ENCODE assay signal across 11 mouse cellular contexts in genomic region chr5:5372354-5372753, GRCm38 (mm10). TPM values are rescaled to one million over a fixed set of nuclear protein-coding genes. Genes with fewer than 3 reads are reported as not detected.
DNase-seq lines count a peak whose midpoint lies in the region; ATAC-seq lines count a peak whose summit lies in the region.
"Had no signal": no experiment of that assay in that cellular context is flagged by ENCODE, and none has a peak within 500 bp of the region (broad histone marks: within the 10 kb centered on the region; RNA-seq: fewer than 3 reads in every experiment).

No protein-coding gene starts in this region.

- H3K4me3 ChIP-seq in forebrain, embryonic 11.5 days (ENCODE audit: low read depth, low read length), result no peak overlapping the region
- no peak overlapping the region for H3K4me3 ChIP-seq in forebrain, embryonic 10.5 days
- no peak overlapping the region for H3K4me3 ChIP-seq in limb, embryonic 12.5 days (replicated peaks)
- no peak overlapping the region for H3K4me3 ChIP-seq in limb, embryonic 10.5 days
- no peak overlapping the region for H3K4me3 ChIP-seq in hindbrain, embryonic 15.5 days
- H3K4me3 ChIP-seq: megakaryocyte, embryonic 14.5 days had no signal

- peaks cover 7% of the 10 kb centered on the region; the same call in 1 of the 2 replicates for H3K4me1 ChIP-seq in forebrain, embryonic 11.5 days (replicated peaks; ENCODE audit: control insufficient read depth, insufficient read depth, low read length)
- peaks cover 24% of the 10 kb centered on the region for H3K4me1 ChIP-seq in forebrain, embryonic 10.5 days
- peaks cover 23% of the 10 kb centered on the region for H3K4me1 ChIP-seq in limb, embryonic 12.5 days (replicated peaks)
- H3K4me1 ChIP-seq in limb, embryonic 10.5 days, result peaks cover 10% of the 10 kb centered on the region; the same call in 1 of the 2 replicates
- H3K4me1 ChIP-seq in hindbrain, embryonic 15.5 days (replicated peaks), result peaks cover 9% of the 10 kb centered on the region

- no peak overlapping the region for H3K27ac ChIP-seq in forebrain, embryonic 11.5 days (ENCODE audit: low read depth, low read length)
- no peak overlapping the region for H3K27ac ChIP-seq in forebrain, embryonic 10.5 days
- no peak overlapping the region for H3K27ac ChIP-seq in limb, embryonic 12.5 days
- no peak overlapping the region for H3K27ac ChIP-seq in limb, embryonic 10.5 days
- no peak overlapping the region for H3K27ac ChIP-seq in hindbrain, embryonic 15.5 days (replicated peaks)

- DNase-seq in forebrain, embryonic 11.5 days (ENCODE audit: low spot score), result no peak
- DNase-seq in forebrain, embryonic 10.5 days (ENCODE audit: extremely low spot score, low spot score), result no peak
- no peak for DNase-seq in limb, embryonic 10.5 days (ENCODE audit: low spot score)
- peak; percentile 27 for DNase-seq in cerebellum, adult 9-10 months
- DNase-seq in spleen, postnatal 4 days (ENCODE audit: low spot score in 2 of 2), result no peak
- DNase-seq in layer of hippocampus, postnatal 25 days (ENCODE audit: extremely low spot score in 1 of 2, low spot score in 1 of 2), result no peak

- H3K27me3 ChIP-seq in forebrain, embryonic 11.5 days (ENCODE audit: control insufficient read depth, insufficient read depth, low read length), result no peaks in the 10 kb centered on the region
- H3K27me3 ChIP-seq in forebrain, embryonic 10.5 days (ENCODE audit: poor library complexity, severe bottlenecking), result no peaks in the 10 kb centered on the region
- H3K27me3 ChIP-seq in limb, embryonic 12.5 days, result no peaks in the 10 kb centered on the region
- no peaks in the 10 kb centered on the region for H3K27me3 ChIP-seq in limb, embryonic 10.5 days (ENCODE audit: low read depth, poor library complexity, severe bottlenecking)
- H3K27me3 ChIP-seq in hindbrain, embryonic 15.5 days, result no peaks in the 10 kb centered on the region

- no peaks in the 10 kb centered on the region for H3K9me3 ChIP-seq in forebrain, embryonic 11.5 days (ENCODE audit: control insufficient read depth, low read length)
- no peaks in the 10 kb centered on the region for H3K9me3 ChIP-seq in forebrain, embryonic 10.5 days
- no peaks in the 10 kb centered on the region for H3K9me3 ChIP-seq in limb, embryonic 12.5 days
- no peaks in the 10 kb centered on the region for H3K9me3 ChIP-seq in limb, embryonic 10.5 days (replicated peaks)
- no peaks in the 10 kb centered on the region for H3K9me3 ChIP-seq in hindbrain, embryonic 15.5 days
- H3K9me3 ChIP-seq: G1E; megakaryocyte, embryonic 14.5 days had no signal

- no peaks in the 10 kb centered on the region for H3K36me3 ChIP-seq in forebrain, embryonic 11.5 days (ENCODE audit: control insufficient read depth, insufficient read depth, low read length)
- H3K36me3 ChIP-seq in forebrain, embryonic 10.5 days (replicated peaks), result no peaks in the 10 kb centered on the region; the same call in 1 of the 2 replicates
- no peaks in the 10 kb centered on the region for H3K36me3 ChIP-seq in limb, embryonic 12.5 days
- peaks cover 13% of the 10 kb centered on the region; the same call in 1 of the 2 replicates for H3K36me3 ChIP-seq in limb, embryonic 10.5 days
- no peaks in the 10 kb centered on the region for H3K36me3 ChIP-seq in hindbrain, embryonic 15.5 days
- H3K36me3 ChIP-seq: G1E had no signal

- WGBS in forebrain, embryonic 11.5 days, result 87% methylated on average over 3 of the region's 3 CpGs
- 85% methylated on average over 3 of the region's 3 CpGs for WGBS in forebrain, embryonic 10.5 days
- WGBS in limb, embryonic 12.5 days, result 55% methylated on average over 3 of the region's 3 CpGs
- WGBS in limb, embryonic 10.5 days, result 76% methylated on average over 3 of the region's 3 CpGs
- WGBS in hindbrain, embryonic 15.5 days, result 59% methylated on average over 3 of the region's 3 CpGs

- no peak overlapping the region for H3K9ac ChIP-seq in forebrain, embryonic 11.5 days (ENCODE audit: low read length)
- H3K9ac ChIP-seq in limb, embryonic 12.5 days (replicated peaks), result no peak overlapping the region
- no peak overlapping the region for H3K9ac ChIP-seq in hindbrain, embryonic 15.5 days

- no peak overlapping the region for H3K4me2 ChIP-seq in forebrain, embryonic 11.5 days (ENCODE audit: low read depth, low read length, severe bottlenecking)
- H3K4me2 ChIP-seq in limb, embryonic 12.5 days, result no peak overlapping the region
- H3K4me2 ChIP-seq in hindbrain, embryonic 15.5 days, result no peak overlapping the region

- peak; percentile 47; the same call in 1 of the 2 replicates for ATAC-seq in forebrain, embryonic 11.5 days (replicated peaks; ENCODE audit: low FRiP score)
- peak; percentile 45; the same call in 1 of the 2 replicates for ATAC-seq in limb, embryonic 12.5 days (ENCODE audit: insufficient number of reproducible peaks, insufficient read depth, low FRiP score, low TSS enrichment, low read depth)
- peak; percentile 75 for ATAC-seq in hindbrain, embryonic 15.5 days (ENCODE audit: low FRiP score, low read depth)
- ATAC-seq: inflammation-experienced regulatory T-cells, adult 6 months had no signal

RNA-seq across cellular contexts. Expression of gene Cdk14, which starts 47.8 kb away (rescaled TPM):
- polyA plus RNA-seq in forebrain, embryonic 11.5 days (2014; fragmentation: Nextera tagmentation; extraction: Ambion mirVana), result 23.5 and 24.0 TPM in 2 replicates
- polyA plus RNA-seq in forebrain, embryonic 10.5 days (2016; fragmentation: Nextera tagmentation; extraction: Ambion mirVana), result 9.5 and 9.6 TPM in 2 replicates
- 25.7 and 27.6 TPM in 2 replicates for polyA plus RNA-seq in limb, embryonic 12.5 days (2016; fragmentation: Nextera tagmentation; extraction: Ambion mirVana)
- polyA plus RNA-seq in limb, embryonic 10.5 days (2016; fragmentation: Nextera tagmentation; extraction: Ambion mirVana), result 11.8 and 16.1 TPM in 2 replicates
- 44.1 and 47.8 TPM in 2 replicates for polyA plus RNA-seq in hindbrain, embryonic 15.5 days (2015; fragmentation: Nextera tagmentation; extraction: Ambion mirVana)
- total RNA-seq in layer of hippocampus, postnatal 25 days (2021), result 100 to 1,000 TPM; 233 to 245 TPM
- polyA plus RNA-seq: G1E had no signal
